Mouse (Mus musculus) neural tube, embryonic 12.5 days (tissue): ENCODE measurements around the gene Egfl7. TPM values are rescaled to one million over a fixed set of nuclear protein-coding genes. Genes with fewer than 3 reads are reported as not detected.
A peak's percentile ranks its signal among the peaks of the same experiment; 100 is the strongest.

Experiments
- ATAC-seq: fragments of 200-750 bp; cut with Nextera tagmentation; 2 replicates; pipeline ENCODE4 v1.8.0; 2017; ENCODE audit warnings: low read depth, mild to moderate bottlenecking, moderate TSS enrichment, moderate library complexity; ENCODE audit not compliant: low FRiP score
- H3K27ac ChIP-seq: fragments of 300-500 bp; sonication (generic); 2 replicates; pipeline ENCODE4 v1.5.1; 2016
- H3K27me3 ChIP-seq: fragments of 300-500 bp; sonication (generic); replicated peaks from 2 replicates; pipeline ENCODE4 v1.6.1; 2016; ENCODE audit warnings: mild to moderate bottlenecking
- H3K36me3 ChIP-seq: fragments of 300-500 bp; sonication (generic); 2 replicates; pipeline ENCODE4 v1.6.1; 2016; ENCODE audit warnings: mild to moderate bottlenecking
- H3K4me1 ChIP-seq: fragments of 300-500 bp; sonication (generic); 2 replicates; pipeline ENCODE4 v1.6.1; 2016
- H3K4me2 ChIP-seq: fragments of 300-500 bp; sonication (generic); replicated peaks from 2 replicates; pipeline ENCODE4 v1.6.1; 2016; ENCODE audit warnings: mild to moderate bottlenecking
- H3K4me3 ChIP-seq: fragments of 300-500 bp; sonication (generic); 2 replicates; pipeline ENCODE4 v1.5.1; 2016
- H3K9ac ChIP-seq: fragments of 300-500 bp; sonication (generic); 2 replicates; pipeline ENCODE4 v1.6.1; 2016; ENCODE audit warnings: mild to moderate bottlenecking
- H3K9me3 ChIP-seq: fragments of 300-500 bp; sonication (generic); 2 replicates; pipeline ENCODE4 v1.6.1; 2016; ENCODE audit warnings: mild to moderate bottlenecking
- WGBS: fragments of 180-500 bp; shearing (Covaris S2); methylation state at CpG from one replicate; pipeline ENCODE4 v1.1.7; 2016; 5-methylcytosine and 5-hydroxymethylcytosine counted together
- microRNA counts: library from miRNA; unstranded; fragments of <30 nt; microRNA quantifications from one replicate; lab custom pipeline; 2017
- microRNA-seq: library from miRNA; unstranded; fragments of <30 nt; microRNA quantifications from one replicate; pipeline ENCODE4, GENCODE M21; 2017
- polyA plus RNA-seq: library from polyadenylated mRNA; unstranded; fragments of >200 nt; fragmentation: Nextera tagmentation; extraction: Ambion mirVana; gene quantifications from 2 replicates; pipeline ENCODE4 v1.2.1, GENCODE M21; 2016

Egfl7 gene
- polyA plus RNA-seq, 1 experiment from 2014 or later: 74.8 TPM

DNA sequence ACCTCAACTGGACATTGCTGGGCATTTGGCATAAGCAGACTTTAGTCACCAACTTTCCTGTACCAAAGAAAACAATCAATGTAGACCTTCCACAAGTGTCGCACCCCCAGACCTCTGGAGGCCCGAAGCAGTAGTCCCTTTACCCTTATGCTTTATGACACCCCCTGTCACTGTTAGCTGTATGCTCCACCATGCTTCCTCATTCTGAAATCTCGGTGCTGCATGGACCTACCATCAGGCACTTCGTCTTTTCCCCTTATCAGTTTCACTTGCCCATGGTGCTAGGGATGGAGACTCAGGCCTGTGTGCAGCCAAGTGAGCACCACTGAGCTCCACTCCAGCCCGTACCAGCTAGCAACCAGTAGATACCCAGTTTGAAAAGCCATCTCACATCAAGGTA is 58.2 kb downstream of the Egfl7 start:
- peaks cover 21% of the 10 kb centered on the region for H3K4me1 ChIP-seq
- 0 out of 2 replicates have a peak overlapping the region, but pooled peaks have one; percentile 17 for H3K9ac ChIP-seq
- peak overlapping the region; percentile 70 for H3K4me2 ChIP-seq
- WGBS: 89% methylated on average over 5 of the region's 5 CpGs
- ATAC-seq: no peak
- H3K36me3 ChIP-seq: peaks cover 46% of the 10 kb centered on the region
- no peaks in the 10 kb centered on the region for H3K27me3 ChIP-seq
- H3K4me3 ChIP-seq: no peak overlapping the region
- H3K27ac ChIP-seq: no peak overlapping the region
- H3K9me3 ChIP-seq: no peaks in the 10 kb centered on the region

DNA sequence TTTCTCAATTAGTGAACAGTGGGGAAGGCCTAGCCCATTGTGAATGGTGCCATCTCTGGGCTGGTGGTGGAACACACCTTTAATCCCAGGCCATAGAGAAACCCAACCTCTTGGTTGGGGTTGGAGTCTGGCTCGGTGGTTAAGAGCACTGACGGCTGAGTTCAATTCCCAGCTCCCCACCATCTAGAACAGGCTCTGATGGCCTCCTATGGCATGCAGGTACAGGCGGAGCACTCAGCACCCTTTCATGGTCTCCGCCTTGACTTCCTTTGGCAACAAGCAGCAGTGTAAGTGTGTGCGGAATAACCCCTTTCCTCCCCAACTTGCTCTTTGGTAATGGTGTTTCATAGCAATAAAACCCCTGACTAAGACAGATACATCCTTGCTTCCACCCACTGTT is 58.8 kb downstream of the Egfl7 start:
- Histone ChIP-seq H3K9ac (peak overlapping the region; percentile 61; the same call in 1 of the 2 replicates), H3K4me1 (peaks cover 20% of the 10 kb centered on the region), H3K36me3 (peaks cover 46% of the 10 kb centered on the region), H3K27me3 (no peaks in the 10 kb centered on the region), H3K27ac (no peak overlapping the region), H3K9me3 (no peaks in the 10 kb centered on the region), H3K4me2 (peak overlapping the region; percentile 70), H3K4me3 (peak overlapping the region; percentile 92)
- ATAC-seq: no peak
- WGBS: 75% methylated on average over 5 of the region's 5 CpGs

DNA sequence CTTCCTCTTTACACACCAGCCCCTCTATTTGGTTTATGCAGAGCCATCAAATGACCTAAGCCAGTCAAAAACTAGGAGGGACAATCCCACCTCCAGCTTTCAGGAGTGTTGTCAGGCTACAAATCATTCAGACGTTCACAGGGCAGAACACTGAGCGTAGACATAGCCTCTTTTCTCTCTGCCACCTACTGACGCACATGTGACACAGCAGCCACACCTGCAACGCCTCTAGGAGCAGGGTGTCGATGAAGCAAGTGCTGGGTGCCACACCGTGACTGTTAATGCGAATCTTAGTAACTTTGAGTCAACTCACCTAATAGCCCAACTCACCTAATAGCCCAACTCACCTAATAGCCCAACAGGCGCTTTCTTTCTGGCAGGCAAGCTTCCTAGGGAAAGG is 59.3 kb downstream of the Egfl7 start:
- no peaks in the 10 kb centered on the region for H3K9me3 ChIP-seq
- 7% methylated on average over 8 of the region's 8 CpGs for WGBS
- H3K27me3 ChIP-seq: no peaks in the 10 kb centered on the region
- H3K4me1 ChIP-seq: peaks cover 20% of the 10 kb centered on the region
- peak overlapping the region; percentile 61 for H3K9ac ChIP-seq
- ATAC-seq: peak; percentile 39; the same call in 1 of the 2 replicates
- peak overlapping the region; percentile 70 for H3K4me2 ChIP-seq
- H3K27ac ChIP-seq: no peak overlapping the region
- H3K36me3 ChIP-seq: peaks cover 44% of the 10 kb centered on the region
- peak overlapping the region; percentile 92 for H3K4me3 ChIP-seq

DNA sequence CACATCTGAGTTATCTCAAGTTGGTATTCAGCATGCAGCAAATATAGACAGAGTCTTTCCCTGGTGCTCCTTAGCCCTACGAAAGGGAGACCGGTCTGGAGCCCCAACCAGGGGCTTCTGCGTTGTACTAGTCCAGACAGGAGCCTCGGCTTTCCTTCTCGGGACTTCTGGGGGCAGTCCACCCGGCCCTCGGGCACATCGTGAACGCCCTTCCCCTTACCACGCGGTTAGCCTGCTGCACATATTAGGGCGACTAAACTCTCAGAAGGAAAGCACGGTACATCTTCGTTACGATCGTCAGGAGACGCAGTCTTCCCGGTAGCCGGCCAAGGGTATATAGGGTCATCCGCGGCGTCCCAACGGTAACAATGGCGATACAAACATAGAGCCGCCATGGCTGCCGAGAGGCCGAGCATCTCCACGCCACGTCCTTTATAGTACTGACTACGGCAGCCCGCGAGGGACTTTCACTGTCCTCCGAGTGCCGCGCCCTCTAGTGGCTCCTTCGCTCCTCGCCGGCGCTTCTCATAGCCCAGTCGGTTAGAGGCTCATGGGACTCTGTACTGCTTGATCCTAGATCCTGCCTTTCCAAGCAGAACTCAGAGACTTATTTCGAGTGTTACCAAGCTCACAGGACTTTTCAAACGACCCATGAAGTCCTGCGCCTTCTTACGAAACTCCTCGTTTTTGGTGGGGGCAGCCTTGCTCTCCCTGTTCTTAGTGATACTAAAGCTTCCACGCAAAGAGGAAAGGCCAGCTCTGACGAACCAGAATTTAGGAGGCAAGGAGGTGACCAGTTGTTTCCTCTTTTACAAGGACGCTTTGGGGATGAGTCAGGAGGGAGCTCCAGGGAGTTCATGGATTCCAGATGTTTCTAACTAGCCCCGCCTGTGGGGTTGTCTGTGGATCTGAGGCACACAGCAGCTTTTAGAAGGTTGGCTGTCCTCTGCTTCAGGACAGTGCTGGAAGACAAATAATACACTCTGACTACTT is 60.3 kb downstream of the Egfl7 start:
- Histone ChIP-seq H3K4me2 (peak overlapping the region; percentile 70), H3K27me3 (no peaks in the 10 kb centered on the region), H3K4me3 (peak overlapping the region; percentile 92), H3K9me3 (no peaks in the 10 kb centered on the region), H3K36me3 (peaks cover 34% of the 10 kb centered on the region), H3K27ac (no peak overlapping the region; the same call in 1 of the 2 replicates), H3K9ac (peak overlapping the region; percentile 92), H3K4me1 (peaks cover 20% of the 10 kb centered on the region)
- 5% methylated on average over 49 of the region's 49 CpGs for WGBS
- peak; percentile 75 for ATAC-seq

DNA sequence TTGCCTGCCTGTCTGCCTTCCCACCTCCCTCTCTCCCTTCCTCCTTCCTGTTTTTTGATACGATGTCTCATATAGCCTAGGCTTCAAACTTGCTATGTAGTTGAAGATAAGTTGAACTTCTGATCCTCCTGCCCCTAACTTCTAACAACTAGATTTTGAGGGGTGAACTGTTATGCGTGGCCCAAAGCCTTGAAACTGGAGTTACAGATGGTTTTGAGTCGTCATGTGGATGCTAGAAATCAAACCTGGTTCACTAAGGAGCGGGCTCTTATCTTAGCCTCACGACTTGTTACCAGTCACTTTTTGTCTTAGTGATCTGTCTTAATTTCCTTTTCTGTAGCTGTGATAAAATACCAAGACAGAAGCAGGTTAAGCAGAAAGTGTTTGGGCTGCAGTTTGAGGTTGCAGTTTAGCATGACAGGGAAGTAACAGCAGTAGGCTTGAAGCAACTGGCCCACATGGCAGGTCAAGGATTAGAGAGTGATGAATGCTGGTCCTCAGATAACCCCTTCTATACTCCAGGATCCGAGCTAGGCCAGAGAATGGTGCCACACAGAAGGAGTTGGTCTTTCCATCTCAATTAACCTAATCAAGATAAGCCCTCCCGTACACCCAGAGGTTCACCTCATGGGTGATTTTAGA is 61.3 kb downstream of the Egfl7 start:
- 88% methylated on average over 7 of the region's 7 CpGs for WGBS
- Histone ChIP-seq H3K4me3 (no peak overlapping the region), H3K4me1 (peaks cover 20% of the 10 kb centered on the region), H3K4me2 (no peak overlapping the region), H3K9ac (no peak overlapping the region), H3K36me3 (peaks cover 24% of the 10 kb centered on the region), H3K27me3 (no peaks in the 10 kb centered on the region), H3K27ac (no peak overlapping the region), H3K9me3 (no peaks in the 10 kb centered on the region)
- no peak for ATAC-seq

MicroRNA genes within 50 kb of the gene (microRNA counts, 519-probe panel; counts per million panel counts)
- 7,837 counts per million, percentile 97 among the panel's probes with 10 or more counts for microRNA mmu-miR-126-3p (lab: Ali Mortazavi, UCI)
- 3,538 counts per million, percentile 73 among the panel's probes with 10 or more counts for microRNA mmu-miR-126-5p (lab: Ali Mortazavi, UCI)

Small RNAs within 50 kb of the gene (microRNA-seq; reads per million reads assigned to microRNA genes)
- gene Mir126a (0.87 reads per million), gene Mir126b (not detected)

Other genes with a start within 250 kb of the Egfl7 start
- gene Dnlz, start 227.9 kb upstream of the Egfl7 start, polyA plus RNA-seq: 36.1 and 36.3 TPM in 2 replicates
- gene Card9, start 219.1 kb upstream of the Egfl7 start, polyA plus RNA-seq: 1.0 and 1.7 TPM in 2 replicates
- 33.4 and 34.6 TPM in 2 replicates for gene Snapc4, start 199.4 kb upstream of the Egfl7 start, polyA plus RNA-seq
- gene Entr1, start 190.7 kb upstream of the Egfl7 start, polyA plus RNA-seq: 177 and 180 TPM in 2 replicates
- 113 and 115 TPM in 2 replicates for gene Pmpca, start 190.7 kb upstream of the Egfl7 start, polyA plus RNA-seq
- 29.7 and 32.7 TPM in 2 replicates for gene Inpp5e, start 170.8 kb upstream of the Egfl7 start, polyA plus RNA-seq
- gene Sec16a, start 134.8 kb upstream of the Egfl7 start, polyA plus RNA-seq: 26.0 and 26.3 TPM in 2 replicates
- 44.7 and 48.2 TPM in 2 replicates for gene Notch1, start 63.4 kb upstream of the Egfl7 start, polyA plus RNA-seq
- gene Gm20532, start 6.6 kb downstream of the Egfl7 start, polyA plus RNA-seq: not detected in 2 replicates
- gene Agpat2, start 24.4 kb downstream of the Egfl7 start, polyA plus RNA-seq: 7.1 TPM in 2 replicates
- 66.1 and 76.2 TPM in 2 replicates for gene Fam69b, start 48.4 kb downstream of the Egfl7 start, polyA plus RNA-seq
- gene Lcn4, start 91.3 kb downstream of the Egfl7 start, polyA plus RNA-seq: not detected in 2 replicates